Mouse (Mus musculus): ENCODE measurements around the gene Otos.

The Otos gene

GRCm38 (mm10) chr1:92648673-92649072 lies at the start of gene Otos:
TSS of gene Otos (minus strand) at chr1:92648841.
- peak; percentile 40 for DNase-seq (ENCODE audit: low read depth)

- peak; percentile 47 for DNase-seq (ENCODE audit: low read depth)
Measured at GRCm38 (mm10) chr1:92696848-92697247, 48.2 kb upstream of the Otos start.

GRCm38 (mm10) chr1:92695751-92696150 lies 47.1 kb upstream of the Otos start:
- DNase-seq (ENCODE audit: low read depth): no peak

- DNase-seq (ENCODE audit: low read depth): no peak
Measured at GRCm38 (mm10) chr1:92691166-92691844, 42.7 kb upstream of the Otos start.

- DNase-seq (ENCODE audit: low read depth): no peak
Measured at GRCm38 (mm10) chr1:92686994-92687393, 38.4 kb upstream of the Otos start.

GRCm38 (mm10) chr1:92683151-92683550 lies 34.5 kb upstream of the Otos start:
- no peak for DNase-seq (ENCODE audit: low read depth)

- no peak for DNase-seq (ENCODE audit: low read depth)
Measured at GRCm38 (mm10) chr1:92680668-92681603, 32.3 kb upstream of the Otos start.

GRCm38 (mm10) chr1:92678757-92679156 lies 30.1 kb upstream of the Otos start:
- no peak for DNase-seq (ENCODE audit: low read depth)

GRCm38 (mm10) chr1:92676676-92676975 lies 28.0 kb upstream of the Otos start:
- DNase-seq (ENCODE audit: low read depth): no peak

GRCm38 (mm10) chr1:92675932-92676675 lies 27.5 kb upstream of the Otos start:
- no peak for DNase-seq (ENCODE audit: low read depth)

GRCm38 (mm10) chr1:92673258-92673782 lies 24.7 kb upstream of the Otos start:
- no peak for DNase-seq (ENCODE audit: low read depth)

GRCm38 (mm10) chr1:92671326-92671725 lies 22.7 kb upstream of the Otos start:
- no peak for DNase-seq (ENCODE audit: low read depth)

GRCm38 (mm10) chr1:92669430-92669829 lies 20.8 kb upstream of the Otos start:
- no peak for DNase-seq (ENCODE audit: low read depth)

- no peak for DNase-seq (ENCODE audit: low read depth)
Measured at GRCm38 (mm10) chr1:92667106-92667505, 18.5 kb upstream of the Otos start.

GRCm38 (mm10) chr1:92659392-92659791 lies 10.8 kb upstream of the Otos start:
- no peak for DNase-seq (ENCODE audit: low read depth)

GRCm38 (mm10) chr1:92657025-92657820 lies 8.6 kb upstream of the Otos start:
- no peak for DNase-seq (ENCODE audit: low read depth)

- DNase-seq (ENCODE audit: low read depth): no peak
Measured at GRCm38 (mm10) chr1:92654676-92655075, 6.0 kb upstream of the Otos start.

GRCm38 (mm10) chr1:92653179-92653578 lies 4.5 kb upstream of the Otos start:
- DNase-seq (ENCODE audit: low read depth): no peak

- DNase-seq (ENCODE audit: low read depth): no peak
Measured at GRCm38 (mm10) chr1:92651467-92651866, 2.8 kb upstream of the Otos start.

GRCm38 (mm10) chr1:92648197-92648596 lies 444 bp downstream of the Otos start:
- no peak for DNase-seq (ENCODE audit: low read depth)

GRCm38 (mm10) chr1:92647752-92648151 lies 889 bp downstream of the Otos start:
- peak; percentile 57 for DNase-seq (ENCODE audit: low read depth)

GRCm38 (mm10) chr1:92647026-92647425 lies 1.6 kb downstream of the Otos start:
- DNase-seq (ENCODE audit: low read depth): no peak

Measured in c-Kit-positive CD71-positive TER-119-negative erythroid progenitor cells, embryonic 14.5 days (primary cell).